Mouse (Mus musculus) heart, postnatal 25 days (tissue): ENCODE results near the gene Tbc1d13. TPM values are rescaled to one million over a fixed set of nuclear protein-coding genes. Genes with fewer than 3 reads are reported as not detected.
"Not testable (repeated sequence)": the region's sequence is repeated elsewhere in the genome, so short reads cannot be mapped to it uniquely, and the experiment has no call there.

Source experiments
- DNase-seq: peaks from one replicate; pipeline ENCODE4 v3.0.0; 2022; ENCODE audit warnings: low spot score
- intact Hi-C: fragments of 180-260 bp; cut with DNase I; formaldehyde crosslinking; loops from one replicate; pipeline ENCODE4 v1.15.1; 2025
- total RNA-seq, 2 experiments: library from RNA; stranded (reverse); gene quantifications; 2 replicates each; pipeline ENCODE4 v1.2.3; 2021

The Tbc1d13 gene
- total RNA-seq, 2 experiments from 2014 or later = 19.9 to 23.0 TPM

- intact Hi-C loops = no loop called here
Observed at GRCm38 (mm10) chr2:30124472-30125274, 8.9 kb upstream of the Tbc1d13 start, which contains the start of gene Zer1. TSS of gene Zer1 (minus strand) at chr2:30124585.

DNA sequence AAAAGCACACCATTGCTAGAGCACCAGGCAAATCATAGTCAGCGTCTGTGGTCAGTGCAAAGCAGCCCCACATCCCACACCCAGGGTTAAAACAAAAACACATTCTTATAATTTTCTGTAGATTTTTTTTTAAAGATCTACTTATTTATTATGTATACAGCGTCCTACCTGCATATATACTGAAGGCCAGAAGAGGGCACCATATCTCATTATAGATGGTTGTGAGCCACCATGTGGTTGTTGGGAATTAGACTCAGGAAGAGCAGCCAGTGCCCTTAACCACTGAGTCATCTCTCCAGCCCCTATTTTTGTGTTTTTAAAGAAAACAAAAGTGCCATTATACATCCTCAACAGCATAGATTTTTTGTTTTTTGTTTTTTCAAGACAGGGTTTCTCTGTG, 4.8 kb upstream of the Tbc1d13 start:
- intact Hi-C loops = loop anchor here (2.0 kb wide), 2 partner anchors 34 to 142 kb away; no protein-coding TSS in a partner anchor
- no peak for DNase-seq

More at GRCm38 (mm10) chr2:30124472-30125274, 8.9 kb upstream of the Tbc1d13 start, which contains the start of gene Zer1:
- peak; percentile 95 for DNase-seq

DNA sequence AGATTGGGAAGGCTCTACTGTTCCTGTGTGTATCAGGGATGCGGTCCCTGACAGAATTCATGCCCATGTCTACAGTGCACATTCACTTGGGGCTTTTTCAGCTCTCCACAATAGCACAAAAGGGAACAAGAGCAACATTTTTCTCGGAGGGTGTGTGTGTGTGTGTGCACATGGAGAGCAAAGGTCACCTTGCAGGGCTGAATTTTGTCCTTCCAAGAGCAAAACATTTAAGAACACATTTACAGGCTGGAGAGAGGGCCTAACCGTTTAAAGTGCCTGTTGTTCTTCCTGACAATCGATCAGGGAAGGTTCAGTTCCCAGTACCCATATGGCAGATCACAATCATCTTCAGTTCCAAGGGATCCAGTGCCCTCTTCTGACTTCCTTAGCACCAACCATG, 3.4 kb upstream of the Tbc1d13 start:
- no peak for DNase-seq
- intact Hi-C loops = no loop called here

- DNase-seq, intact Hi-C loops: not testable (repeated sequence)
Observed at GRCm38 (mm10) chr2:30131240-30131639, 2.3 kb upstream of the Tbc1d13 start.

DNA sequence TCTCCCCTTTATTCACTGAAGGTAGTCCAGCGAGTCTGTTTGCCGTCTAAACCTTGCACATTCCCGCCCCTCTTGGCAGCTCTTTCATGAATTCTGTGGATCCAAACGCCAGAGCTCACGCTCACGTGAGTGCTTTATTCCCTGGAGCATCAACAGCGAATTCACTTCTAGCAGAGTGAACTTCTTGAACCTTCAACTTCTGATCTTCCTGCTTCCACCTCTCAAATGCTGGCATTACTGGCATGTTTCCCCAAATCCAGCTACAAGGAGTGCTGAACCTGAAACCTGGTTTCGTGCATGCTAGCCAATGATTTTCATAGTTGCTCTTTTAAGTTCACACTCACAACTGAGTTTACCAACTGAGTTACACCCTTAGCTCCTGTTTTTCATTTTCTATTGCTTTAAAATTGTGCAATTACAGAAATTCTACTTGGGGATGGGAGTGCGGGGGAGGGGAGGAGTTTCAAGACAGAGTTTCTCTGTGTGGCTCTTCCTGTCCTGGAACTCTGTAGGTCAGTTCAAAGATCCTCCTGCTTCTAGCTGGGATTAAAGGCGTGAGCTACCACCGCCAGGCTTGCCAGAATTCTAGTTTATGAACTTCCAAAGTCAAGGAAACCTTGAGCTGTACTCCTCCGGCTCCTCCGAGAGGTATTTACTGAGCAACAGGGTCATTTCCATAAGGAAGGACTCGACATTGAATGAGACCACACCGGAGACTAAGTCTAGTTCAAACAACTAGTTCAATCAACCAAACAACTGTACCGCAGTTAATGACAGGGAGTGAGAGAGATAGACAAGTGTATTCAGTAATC, 539 bp upstream of the Tbc1d13 start:
- intact Hi-C loops = no loop called here
- DNase-seq = no peak

GRCm38 (mm10) chr2:30134378-30134711, 799 bp downstream of the Tbc1d13 start:
- DNase-seq = no peak
- intact Hi-C loops = no loop called here

GRCm38 (mm10) chr2:30134928-30135620, 1.5 kb downstream of the Tbc1d13 start:
- intact Hi-C loops = no loop called here
- DNase-seq = no peak

DNA sequence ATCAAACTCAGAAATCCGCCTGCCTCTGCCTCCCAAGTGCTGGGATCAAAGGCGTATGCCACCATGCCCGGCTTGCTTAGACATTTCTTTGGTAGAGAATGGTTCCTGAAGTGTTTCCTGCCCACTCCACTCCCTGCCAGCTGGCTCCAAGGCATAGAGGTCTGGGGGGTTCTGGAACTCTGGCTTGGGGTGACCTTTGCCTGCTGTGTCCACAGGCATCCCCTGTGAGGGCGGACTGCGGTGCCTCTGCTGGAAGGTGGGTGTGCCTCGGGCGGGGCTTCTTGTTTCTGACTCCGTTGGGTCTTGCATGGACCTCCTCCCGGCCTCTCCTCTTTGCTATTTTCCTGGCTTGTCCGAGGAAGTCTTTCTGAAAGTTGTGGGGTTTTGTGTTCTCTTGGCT, 2.9 kb downstream of the Tbc1d13 start:
- intact Hi-C loops = no loop called here
- DNase-seq = no peak

DNA sequence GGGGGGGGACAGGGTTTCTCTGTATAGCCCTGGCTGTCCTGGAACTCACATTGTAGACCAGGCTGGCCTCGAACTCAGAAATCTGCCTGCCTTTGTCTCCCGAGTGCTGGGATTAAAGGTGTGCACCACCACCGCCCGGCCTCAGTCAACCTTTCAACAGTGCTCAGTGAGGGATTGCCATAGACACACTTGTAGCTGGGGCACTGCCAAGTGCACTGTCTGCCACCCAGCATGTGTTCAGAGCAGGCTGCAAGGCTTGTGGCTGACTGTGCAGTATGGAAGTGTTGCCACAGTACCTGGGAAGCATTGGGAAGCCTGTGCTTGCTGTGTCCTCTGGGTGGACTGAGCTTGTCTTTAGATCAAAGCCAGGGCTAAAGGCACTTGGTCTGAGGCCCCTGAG, 6.5 kb downstream of the Tbc1d13 start:
- intact Hi-C loops, DNase-seq: not testable (repeated sequence)

DNA sequence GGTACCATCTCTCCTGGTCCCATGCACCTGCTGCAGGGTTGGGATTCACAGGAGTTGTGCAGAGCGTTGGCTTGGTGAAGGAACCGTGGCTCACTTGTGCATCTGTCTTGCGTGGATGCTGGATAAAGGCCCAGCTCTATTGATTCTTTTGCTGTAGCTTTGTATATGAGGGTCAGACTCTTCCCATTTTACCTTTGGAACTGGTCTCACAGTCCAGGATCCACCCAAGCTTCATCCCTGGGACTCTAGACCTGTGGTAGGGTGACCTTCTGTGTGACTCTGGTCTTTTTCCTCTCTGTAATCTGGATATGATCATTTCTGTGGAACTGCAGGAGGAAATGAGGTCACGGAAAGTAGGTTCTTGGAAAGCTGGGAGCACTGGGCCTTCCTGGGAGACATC, 10.9 kb downstream of the Tbc1d13 start:
- no peak for DNase-seq
- intact Hi-C loops = no loop called here

GRCm38 (mm10) chr2:30147466-30147865, 13.9 kb downstream of the Tbc1d13 start:
- intact Hi-C loops = no loop called here
- DNase-seq = peak; percentile 31

- intact Hi-C loops = loop anchor here (5.0 kb wide), 1 partner anchor 35 kb away; no protein-coding TSS in a partner anchor
- no peak for DNase-seq
Observed at GRCm38 (mm10) chr2:30151840-30152239, 18.3 kb downstream of the Tbc1d13 start.

GRCm38 (mm10) chr2:30152616-30153015, 19.1 kb downstream of the Tbc1d13 start:
- intact Hi-C loops = loop anchor here (5.0 kb wide), 1 partner anchor 35 kb away; no protein-coding TSS in a partner anchor

GRCm38 (mm10) chr2:30159871-30160270, 26.3 kb downstream of the Tbc1d13 start:
- intact Hi-C loops = loop anchor here (5.0 to 10.0 kb wide), 2 partner anchors 53 to 115 kb away; partner anchors contain the start of gene Wdr34
- DNase-seq = not testable (repeated sequence)

More at GRCm38 (mm10) chr2:30152616-30153015, 19.1 kb downstream of the Tbc1d13 start:
- DNase-seq = no peak

GRCm38 (mm10) chr2:30161809-30162208, 28.3 kb downstream of the Tbc1d13 start:
- no peak for DNase-seq
- intact Hi-C loops = loop anchor here (2.0 to 10.0 kb wide), 3 partner anchors 33 to 117 kb away; partner anchors contain the start of gene Wdr34

- no peak for DNase-seq
- intact Hi-C loops = loop anchor here (5.0 to 10.0 kb wide), 2 partner anchors 57 to 120 kb away; partner anchors contain the start of gene Wdr34
Observed at GRCm38 (mm10) chr2:30164340-30164932, 30.9 kb downstream of the Tbc1d13 start.

DNA sequence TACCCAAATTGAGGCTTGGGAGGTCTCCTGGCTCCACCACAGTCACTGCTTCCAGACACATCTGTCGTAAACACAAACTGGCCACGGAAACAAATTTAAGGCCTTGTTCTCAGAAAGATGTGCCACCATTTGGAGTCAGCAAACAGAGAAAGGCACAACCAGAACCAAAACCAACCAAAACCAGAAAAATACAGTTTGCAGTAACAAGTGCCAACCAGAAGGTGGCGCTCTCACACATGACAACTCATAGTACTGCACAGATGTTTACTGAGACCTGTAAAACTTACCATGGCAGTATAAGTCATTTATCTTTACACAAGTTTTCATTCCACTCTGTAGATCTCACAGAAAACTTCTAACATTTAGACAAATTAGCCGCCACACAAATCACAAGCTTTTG, 33.1 kb downstream of the Tbc1d13 start:
- no peak for DNase-seq
- intact Hi-C loops = loop anchor here (10.0 kb wide), 1 partner anchor 122 kb away; the partner anchor contains the start of gene Wdr34

DNA sequence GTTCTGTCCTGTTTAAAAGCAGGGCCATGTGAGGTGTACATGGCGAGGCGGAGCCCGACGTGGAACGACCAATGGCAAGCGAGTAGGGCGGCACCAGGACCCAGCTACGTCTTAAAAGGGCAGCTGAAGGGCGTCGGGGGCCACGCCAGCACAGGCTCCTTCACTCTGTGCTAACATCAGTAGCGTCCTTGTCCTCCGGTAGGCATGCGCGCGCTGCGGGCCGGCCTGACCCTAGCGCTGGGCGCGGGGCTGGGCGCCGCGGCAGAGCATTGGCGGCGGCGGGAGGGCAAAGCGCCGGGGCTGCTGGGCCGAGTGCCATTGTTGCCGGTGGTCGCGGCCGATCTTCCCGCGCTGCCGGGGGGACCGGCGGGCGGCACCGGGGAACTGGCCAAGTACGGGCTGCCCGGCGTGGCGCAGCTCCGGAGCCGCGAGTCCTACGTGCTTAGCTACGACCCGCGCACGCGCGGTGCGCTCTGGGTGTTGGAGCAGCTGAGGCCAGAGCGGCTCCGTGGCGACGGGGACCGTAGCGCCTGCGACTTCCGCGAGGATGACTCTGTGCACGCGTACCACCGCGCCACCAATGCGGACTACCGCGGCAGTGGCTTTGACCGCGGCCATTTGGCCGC, 37.9 kb downstream of the Tbc1d13 start, which contains the start of gene Endog:
Gene Endog (plus strand): TSS at position 123 of the 626 bp plus-strand sequence.
- DNase-seq = peak; percentile 85
- intact Hi-C loops = loop anchor here (5.0 kb wide), 1 partner anchor 101 kb away; no protein-coding TSS in a partner anchor

- no peak for DNase-seq
- intact Hi-C loops = loop anchor here (5.0 kb wide), 1 partner anchor 100 kb away; no protein-coding TSS in a partner anchor
Observed at GRCm38 (mm10) chr2:30171997-30172382, 38.4 kb downstream of the Tbc1d13 start.
